Mouse (Mus musculus) kidney, postnatal 0 days (tissue): ENCODE data around the gene Hes2. TPM values are rescaled to one million over a fixed set of nuclear protein-coding genes. Genes with fewer than 3 reads are reported as not detected.

Experiments used
- ATAC-seq: fragments of 200-750 bp; cut with Nextera tagmentation; replicated peaks from 2 replicates; pipeline ENCODE4 v1.8.0; 2017; ENCODE audit warnings: low read depth, moderate number of reproducible peaks, moderate TSS enrichment, moderate library complexity; ENCODE audit not compliant: low FRiP score
- DNase-seq: peaks from one replicate; pipeline ENCODE4 v3.0.0-alpha.2; 2016; ENCODE audit warnings: low spot score
- H3K27ac ChIP-seq: fragments of 300-500 bp; sonication (generic); 2 replicates; pipeline ENCODE4 v1.5.1; 2014; ENCODE audit warnings: mild to moderate bottlenecking
- H3K27me3 ChIP-seq: fragments of 300-500 bp; sonication (generic); 2 replicates; pipeline ENCODE4 v1.6.1; 2014; ENCODE audit warnings: low read length, mixed read lengths; ENCODE audit not compliant: insufficient read depth
- H3K36me3 ChIP-seq: fragments of 300-500 bp; sonication (generic); 2 replicates; pipeline ENCODE4 v1.6.1; 2014; ENCODE audit warnings: low read length, mixed read lengths; ENCODE audit not compliant: insufficient read depth
- H3K4me1 ChIP-seq: fragments of 300-500 bp; sonication (generic); replicated peaks from 2 replicates; pipeline ENCODE4 v1.6.1; 2014; ENCODE audit warnings: antibody characterized with exemption, low read length, mixed read lengths; ENCODE audit not compliant: insufficient read depth
- H3K4me2 ChIP-seq: fragments of 300-500 bp; sonication (generic); 2 replicates; pipeline ENCODE4 v1.6.1; 2014; ENCODE audit warnings: mild to moderate bottlenecking, low read length, moderate library complexity, mixed read lengths
- H3K4me3 ChIP-seq: fragments of 300-500 bp; sonication (generic); replicated peaks from 2 replicates; pipeline ENCODE4 v1.5.1; 2014; ENCODE audit warnings: low read depth, low read length
- H3K9ac ChIP-seq: fragments of 300-500 bp; sonication (generic); 2 replicates; pipeline ENCODE4 v1.6.1; 2014; ENCODE audit warnings: low read depth, low read length
- H3K9me3 ChIP-seq: fragments of 300-500 bp; sonication (generic); replicated peaks from 2 replicates; pipeline ENCODE4 v1.6.1; 2016; ENCODE audit warnings: low read length, inconsistent platforms, mixed read lengths
- CTCF ChIP-seq: IDR thresholded peaks from 2 replicates; pipeline ENCODE4 v1.5.1; 2016; ENCODE audit warnings: antibody characterized with exemption, low read depth, mild to moderate bottlenecking, moderate library complexity
- WGBS: fragments of 180-500 bp; shearing (Covaris S2); extraction: QIAGEN DNeasy Blood & Tissue Kit; methylation state at CpG from one replicate; pipeline ENCODE4 v1.1.7; 2014; 5-methylcytosine and 5-hydroxymethylcytosine counted together
- polyA plus RNA-seq: library from polyadenylated mRNA; unstranded; fragments of >200 nt; fragmentation: Nextera tagmentation; extraction: Ambion mirVana; gene quantifications from 2 replicates; pipeline ENCODE4 v1.2.1, GENCODE M21; 2015

The Hes2 gene
- polyA plus RNA-seq, 1 experiment from 2014 or later, result 0.41 TPM

DNA sequence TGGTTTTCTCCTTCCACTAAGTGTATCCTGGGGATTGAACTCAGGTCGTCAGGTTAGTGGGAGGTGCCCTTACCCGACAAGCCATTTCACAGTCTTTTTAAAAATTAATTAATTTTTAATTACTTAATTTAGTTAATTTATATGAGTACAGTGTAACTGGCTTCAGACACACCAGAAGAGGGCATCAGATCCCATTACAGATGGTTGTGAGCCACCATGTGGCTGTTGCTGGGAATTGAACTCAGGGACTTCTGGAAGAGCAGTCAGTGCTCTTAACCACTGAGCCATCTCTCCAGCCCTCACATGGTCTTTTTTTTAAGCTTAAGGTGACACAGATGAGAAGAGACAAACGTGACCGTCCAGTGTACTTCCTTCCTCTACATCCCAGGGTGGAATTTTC, 3.6 kb upstream of the Hes2 start:
- Histone ChIP-seq H3K4me2 (no peak overlapping the region), H3K9me3 (no peaks in the 10 kb centered on the region), H3K9ac (no peak overlapping the region), H3K4me3 (no peak overlapping the region), H3K27ac (no peak overlapping the region), H3K4me1 (peaks cover 18% of the 10 kb centered on the region), H3K27me3 (peaks cover 35% of the 10 kb centered on the region), H3K36me3 (no peaks in the 10 kb centered on the region)
- no peak for DNase-seq
- no peak for ATAC-seq
- WGBS, result 57% methylated on average over 4 of the region's 4 CpGs
- peak; percentile 39; the same call in 1 of the 2 replicates for TF ChIP-seq CTCF

DNA sequence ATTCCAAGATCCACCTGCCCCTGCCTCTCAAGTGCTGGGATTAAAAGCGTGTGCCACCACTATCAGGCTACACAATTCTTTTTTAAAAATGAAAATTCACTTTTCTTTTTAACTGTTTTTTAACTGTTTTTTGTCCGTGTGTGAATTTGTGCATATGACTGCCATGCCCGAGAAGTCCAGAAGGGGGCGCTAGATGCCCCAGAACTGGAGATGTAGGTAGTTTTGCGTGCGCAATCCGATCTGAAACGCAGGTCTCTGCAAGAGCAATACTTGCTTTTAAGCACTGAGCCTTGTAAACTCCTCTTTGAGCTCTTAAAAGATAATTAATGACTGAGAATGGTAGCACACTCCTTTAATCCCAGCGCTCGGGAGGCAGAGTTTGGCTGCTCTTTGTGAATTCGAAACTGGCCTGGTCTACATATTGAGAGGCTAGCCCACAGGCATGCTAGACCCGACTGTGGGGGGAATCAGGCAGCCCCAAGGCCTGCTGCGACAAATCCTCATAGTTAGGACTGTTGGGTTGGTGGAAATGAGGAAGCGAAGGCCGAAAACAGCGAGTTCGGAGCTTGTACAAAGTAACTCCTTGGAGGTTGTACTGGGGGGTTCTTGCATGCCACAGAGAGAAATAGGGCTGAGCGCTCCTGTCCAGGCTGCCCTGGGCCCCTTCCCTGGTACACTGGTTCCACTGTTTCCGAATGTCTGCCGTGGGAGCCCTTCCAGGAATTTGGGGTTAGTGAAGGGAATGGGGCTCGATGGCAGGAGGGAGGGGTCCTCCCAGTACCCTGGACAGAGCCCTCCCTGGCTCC, 685 bp upstream of the Hes2 start:
- peak; percentile 72 for TF ChIP-seq CTCF
- DNase-seq (peak; percentile 33), ATAC-seq (no peak)
- Histone ChIP-seq H3K4me3 (peak overlapping the region; percentile 20; the same call in 1 of the 2 replicates), H3K27ac (no peak overlapping the region), H3K36me3 (no peaks in the 10 kb centered on the region), H3K27me3 (peaks cover 43% of the 10 kb centered on the region), H3K4me2 (peak overlapping the region; percentile 46), H3K4me1 (peaks cover 14% of the 10 kb centered on the region), H3K9me3 (no peaks in the 10 kb centered on the region), H3K9ac (no peak overlapping the region; the same call in 1 of the 2 replicates)
- 12% methylated on average over 21 of the region's 21 CpGs for WGBS

DNA sequence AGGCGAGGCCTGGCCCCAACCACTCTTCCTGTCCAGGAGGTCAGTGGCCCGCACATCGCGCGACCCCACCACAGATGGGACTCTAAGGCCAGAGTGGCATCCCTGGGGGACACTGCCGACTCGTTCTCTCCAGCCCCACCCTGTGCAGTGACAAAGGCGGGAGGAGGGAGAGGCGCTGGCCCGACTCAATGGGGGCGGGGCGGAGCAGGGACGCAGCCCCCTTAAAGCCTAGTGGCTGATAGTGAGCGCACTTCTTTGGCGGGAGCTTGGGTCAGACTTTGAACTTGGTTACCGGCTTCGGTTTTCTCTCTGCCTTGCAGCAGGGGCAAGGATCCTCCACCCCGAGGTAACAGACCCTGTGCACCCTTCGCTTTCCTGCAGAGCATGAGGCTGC, 615 bp downstream of the Hes2 start:
- DNase-seq (no peak), ATAC-seq (no peak)
- H3K9me3 ChIP-seq, result no peaks in the 10 kb centered on the region
- no peaks in the 10 kb centered on the region for H3K36me3 ChIP-seq
- no peak overlapping the region for H3K27ac ChIP-seq
- TF ChIP-seq CTCF, result no peak
- peaks cover 11% of the 10 kb centered on the region for H3K4me1 ChIP-seq
- H3K9ac ChIP-seq, result no peak overlapping the region
- peak overlapping the region; percentile 13; the same call in 1 of the 2 replicates for H3K4me3 ChIP-seq
- H3K27me3 ChIP-seq, result peaks cover 43% of the 10 kb centered on the region
- WGBS, result 2% methylated on average over 19 of the region's 19 CpGs
- H3K4me2 ChIP-seq, result peak overlapping the region; percentile 46

DNA sequence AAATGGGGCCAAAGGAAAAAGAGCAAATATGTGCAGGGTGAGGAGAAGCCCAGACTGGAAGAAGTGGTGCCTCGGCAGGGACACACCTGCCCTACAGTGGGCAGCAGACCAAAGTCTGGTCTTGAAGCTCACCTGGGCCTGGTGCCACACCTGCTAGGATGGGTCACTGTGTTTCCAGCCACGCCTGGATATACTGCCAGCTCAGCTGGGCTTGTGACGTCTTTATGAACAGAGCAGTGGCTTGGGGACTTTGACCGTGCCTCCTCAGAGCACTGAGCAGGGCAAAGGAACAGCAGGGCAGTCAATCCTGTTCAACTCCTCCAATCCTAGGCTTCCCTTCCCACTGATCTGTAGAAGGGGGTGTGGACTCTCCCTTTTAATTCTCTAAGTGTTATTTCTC, 2.1 kb downstream of the Hes2 start:
- no peak for DNase-seq
- 30% methylated on average over 4 of the region's 4 CpGs for WGBS

DNA sequence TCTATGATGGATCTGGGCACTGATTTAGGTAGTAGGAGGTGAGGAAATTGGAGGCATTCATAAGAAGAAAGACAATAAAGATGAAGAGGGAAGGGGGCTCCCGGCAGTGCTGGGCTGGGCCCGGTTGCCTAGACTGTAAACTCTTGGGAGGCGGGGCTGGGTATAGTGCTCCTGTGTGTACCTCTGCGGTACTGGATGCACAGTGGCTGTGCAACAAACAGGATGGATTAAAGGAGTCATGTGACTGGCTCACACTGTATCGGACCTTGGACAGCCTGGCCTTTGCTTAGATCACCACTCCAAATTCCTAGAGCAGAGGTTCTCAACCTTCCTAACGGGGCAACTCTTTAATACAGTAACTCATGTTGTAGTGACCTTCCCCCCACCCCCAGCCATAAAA, 2.9 kb downstream of the Hes2 start:
- Histone ChIP-seq H3K4me1 (peaks cover 11% of the 10 kb centered on the region), H3K27me3 (peaks cover 43% of the 10 kb centered on the region), H3K9ac (no peak overlapping the region), H3K36me3 (no peaks in the 10 kb centered on the region), H3K27ac (no peak overlapping the region), H3K4me2 (no peak overlapping the region), H3K4me3 (no peak overlapping the region), H3K9me3 (no peaks in the 10 kb centered on the region)
- DNase-seq (no peak), ATAC-seq (peak; percentile 67)
- no peak for TF ChIP-seq CTCF
- 59% methylated on average over 6 of the region's 6 CpGs for WGBS

More for the DNA sequence above, 2.1 kb downstream of the Hes2 start:
- peaks cover 11% of the 10 kb centered on the region for H3K4me1 ChIP-seq
- H3K4me2 ChIP-seq, result no peak overlapping the region
- H3K27ac ChIP-seq, result no peak overlapping the region
- H3K27me3 ChIP-seq, result peaks cover 43% of the 10 kb centered on the region
- no peaks in the 10 kb centered on the region for H3K36me3 ChIP-seq
- no peak overlapping the region for H3K9ac ChIP-seq
- ATAC-seq, result peak; percentile 68
- H3K4me3 ChIP-seq, result no peak overlapping the region
- no peaks in the 10 kb centered on the region for H3K9me3 ChIP-seq
- TF ChIP-seq CTCF, result no peak

DNA sequence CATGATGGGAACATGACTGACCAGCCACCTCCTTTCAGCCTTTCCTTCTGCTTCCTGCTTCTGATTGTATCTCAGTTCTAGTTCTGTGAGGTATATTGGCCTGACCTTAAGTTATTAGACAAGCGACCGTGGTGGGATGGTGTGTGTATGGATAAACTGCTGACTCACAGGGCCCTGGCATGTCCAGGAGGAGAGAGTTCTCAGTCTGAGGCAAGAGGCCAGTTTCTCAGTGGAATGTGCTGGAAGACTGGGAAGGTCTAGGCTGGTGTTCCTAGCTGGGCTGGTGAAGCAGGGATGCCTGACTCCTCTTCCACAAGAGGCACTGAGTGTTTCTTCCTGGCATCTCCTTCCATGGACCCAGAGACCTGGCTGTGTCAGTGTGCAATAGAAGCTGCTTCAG, 4.1 kb downstream of the Hes2 start:
- DNase-seq (no peak), ATAC-seq (no peak)
- no peak overlapping the region for H3K27ac ChIP-seq
- WGBS, result 76% methylated on average over 2 of the region's 2 CpGs
- H3K36me3 ChIP-seq, result no peaks in the 10 kb centered on the region
- peaks cover 11% of the 10 kb centered on the region for H3K4me1 ChIP-seq
- H3K4me2 ChIP-seq, result no peak overlapping the region
- no peak for TF ChIP-seq CTCF
- H3K27me3 ChIP-seq, result peaks cover 37% of the 10 kb centered on the region
- no peak overlapping the region for H3K4me3 ChIP-seq
- H3K9ac ChIP-seq, result no peak overlapping the region
- no peaks in the 10 kb centered on the region for H3K9me3 ChIP-seq
